Mouse (Mus musculus) spleen, postnatal 10 days (tissue): ENCODE data around the gene Vmn2r13.
"Not testable (repeated sequence)": the region's sequence is repeated elsewhere in the genome, so short reads cannot be mapped to it uniquely, and the experiment has no call there.

Experiments used
- DNase-seq, 2 experiments: peaks; one replicate each; pipeline ENCODE4 v3.0.0; 2021 to 2022; ENCODE audit warnings: low spot score in 2 of 2

The Vmn2r13 gene

GRCm38 (mm10) chr5:109192099-109192498 lies at the start of gene Vmn2r13:
TSS of gene Vmn2r13 (minus strand) at chr5:109192199.
- DNase-seq: not testable (repeated sequence)

- DNase-seq: no peak
Measured at GRCm38 (mm10) chr5:109224608-109225007, 32.6 kb upstream of the Vmn2r13 start, which contains the start of gene Vmn2r14. TSS of gene Vmn2r14 (minus strand) at chr5:109224708.

- DNase-seq: not testable (repeated sequence)
Measured at GRCm38 (mm10) chr5:109166851-109167250, 25.1 kb downstream of the Vmn2r13 start.

- DNase-seq: no peak
Measured at GRCm38 (mm10) chr5:109160121-109160520, 31.9 kb downstream of the Vmn2r13 start.

GRCm38 (mm10) chr5:109159576-109159975 lies 32.4 kb downstream of the Vmn2r13 start:
- not testable (repeated sequence) for DNase-seq

- not testable (repeated sequence) for DNase-seq
Measured at GRCm38 (mm10) chr5:109158488-109159485, 33.2 kb downstream of the Vmn2r13 start.

- no peak for DNase-seq
Measured at GRCm38 (mm10) chr5:109139546-109139945, 52.5 kb downstream of the Vmn2r13 start.

- DNase-seq: no peak
Measured at GRCm38 (mm10) chr5:109136731-109137130, 55.3 kb downstream of the Vmn2r13 start.
